Mouse (Mus musculus): ENCODE measurements around the gene Snw1. TPM values are rescaled to one million over a fixed set of nuclear protein-coding genes. Genes with fewer than 3 reads are reported as not detected.

The Snw1 gene
- polyA plus RNA-seq, 1 experiment = 13.6 TPM

DNA sequence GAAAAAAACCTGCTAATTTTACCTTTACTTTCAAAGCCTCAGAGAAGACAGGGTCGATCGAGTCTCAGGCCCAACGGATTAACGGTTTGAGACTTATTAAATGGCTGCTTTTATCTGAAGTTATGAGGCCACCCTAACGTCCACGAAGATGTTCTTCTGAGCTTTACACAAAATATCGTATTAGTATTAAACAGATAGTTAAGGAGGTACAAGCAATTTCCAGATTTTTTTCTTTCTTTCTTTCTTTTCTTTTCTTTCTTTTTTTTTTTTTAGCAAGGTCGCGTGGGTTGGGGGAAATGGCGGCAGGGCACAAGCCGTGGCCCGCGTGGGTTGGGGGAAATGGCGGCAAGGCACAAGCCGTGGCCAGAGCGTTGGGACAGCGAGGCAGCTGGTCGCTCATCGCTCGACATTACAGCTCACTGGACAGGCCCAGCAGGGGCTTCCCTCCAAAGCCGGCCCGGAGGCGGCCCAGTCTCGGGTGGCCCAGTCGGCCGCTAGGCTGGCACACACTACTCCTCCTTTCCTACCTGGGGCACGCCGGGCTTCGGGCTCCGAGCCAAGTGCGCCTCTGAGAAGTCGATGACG, 28.9 kb downstream of the Snw1 start:
- no peak for DNase-seq
- peaks cover 4% of the 10 kb centered on the region; the same call in 1 of the 2 replicates for H3K36me3 ChIP-seq (ENCODE audit: control insufficient read depth, insufficient read depth, low read length)
- H3K27ac ChIP-seq (ENCODE audit: insufficient read depth, low read depth, low read length) = 0 out of 2 replicates have a peak overlapping the region, but pooled peaks have one; percentile 41
- TF ChIP-seq POLR2A (IDR thresholded peaks at IDR 0.05; ENCODE audit: low read depth, low read length) (no peak), CTCF (conservative IDR thresholded peaks at IDR 0.05; ENCODE audit: insufficient read depth, insufficient read length, low read depth, low read length) (no peak)
- H3K27me3 ChIP-seq (replicated peaks; ENCODE audit: control insufficient read depth, insufficient read depth, low read length) = no peaks in the 10 kb centered on the region
- peak overlapping the region; percentile 99 for H3K4me3 ChIP-seq (ENCODE audit: insufficient read depth, low read depth, low read length)
- H3K4me1 ChIP-seq (ENCODE audit: control insufficient read depth, insufficient read depth, low read length) = peaks cover 6% of the 10 kb centered on the region
- WGBS = under 1% methylated on average over 33 of the region's 33 CpGs

DNA sequence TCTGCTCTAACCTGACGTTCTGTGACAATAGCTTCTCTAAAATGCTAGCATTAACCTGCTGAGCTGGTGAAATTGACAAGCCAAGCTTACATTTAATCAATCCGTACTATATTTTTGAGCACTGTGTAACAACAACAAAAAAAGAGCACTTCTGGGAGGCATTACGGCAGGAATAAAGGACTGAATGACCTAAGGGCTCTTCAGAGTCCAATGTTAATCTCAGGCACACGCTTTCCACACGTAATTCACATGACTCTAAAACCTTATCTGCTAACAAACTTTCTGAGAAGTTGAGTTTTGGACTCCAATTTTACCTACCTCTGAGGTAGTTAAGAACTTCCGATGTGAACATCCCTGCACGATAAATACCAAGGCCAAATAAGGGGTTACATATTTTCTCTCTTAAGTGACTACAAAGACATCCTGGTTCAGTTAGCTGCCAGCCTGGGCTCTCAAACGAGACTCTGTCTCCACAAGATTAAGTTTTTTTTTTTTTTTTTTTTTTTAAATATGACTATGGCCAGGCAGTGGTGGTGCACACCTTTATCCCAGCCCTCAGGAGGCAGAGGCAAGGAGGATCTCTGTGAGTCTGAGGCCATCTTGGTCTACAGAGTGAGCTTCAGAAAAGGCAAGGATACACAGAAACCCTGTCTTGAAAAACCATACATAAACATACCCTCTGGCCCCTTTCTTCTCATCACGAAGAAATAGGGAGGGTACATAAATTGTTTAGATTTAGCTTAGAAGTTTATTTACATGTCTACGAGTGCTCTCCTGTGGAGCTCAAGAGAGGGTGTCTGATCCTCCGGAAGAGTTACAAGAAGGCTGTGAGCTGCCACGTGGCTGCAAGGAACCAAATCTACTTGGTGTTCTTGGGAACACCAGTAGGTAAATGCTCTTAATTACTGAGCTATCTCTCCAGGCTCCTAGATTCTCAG, 29.6 kb downstream of the Snw1 start:
- Histone ChIP-seq H3K36me3 (ENCODE audit: control insufficient read depth, insufficient read depth, low read length) (peaks cover 7% of the 10 kb centered on the region), H3K4me3 (ENCODE audit: insufficient read depth, low read depth, low read length) (peak overlapping the region; percentile 99), H3K27ac (ENCODE audit: insufficient read depth, low read depth, low read length) (no peak overlapping the region), H3K4me1 (ENCODE audit: control insufficient read depth, insufficient read depth, low read length) (peaks cover 6% of the 10 kb centered on the region), H3K27me3 (replicated peaks; ENCODE audit: control insufficient read depth, insufficient read depth, low read length) (no peaks in the 10 kb centered on the region)
- TF ChIP-seq CTCF (conservative IDR thresholded peaks at IDR 0.05; ENCODE audit: insufficient read depth, insufficient read length, low read depth, low read length) (no peak), POLR2A (IDR thresholded peaks at IDR 0.05; ENCODE audit: low read depth, low read length) (no peak)
- WGBS = 11% methylated on average over 12 of the region's 12 CpGs
- no peak for DNase-seq

DNA sequence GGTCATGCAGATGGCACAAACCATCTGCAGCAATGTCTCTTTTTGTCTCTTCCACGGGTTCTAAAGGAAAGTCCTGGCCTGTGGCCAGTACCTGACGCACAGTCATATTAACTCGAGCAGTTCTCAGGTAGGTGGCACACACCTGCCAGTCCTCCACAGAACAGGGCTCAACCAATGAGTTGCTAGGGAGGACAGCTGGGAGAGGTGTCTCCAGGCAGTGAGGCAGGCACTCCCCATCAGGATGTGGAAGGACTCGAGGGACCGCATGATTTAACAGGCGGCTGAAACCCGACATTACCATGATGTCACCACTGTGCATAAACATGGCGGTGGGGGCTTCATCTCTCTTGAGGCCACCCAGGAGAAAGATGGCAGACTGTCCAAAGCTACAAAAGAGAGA, 43.2 kb downstream of the Snw1 start:
- 66% methylated on average over 8 of the region's 8 CpGs for WGBS
- no peaks in the 10 kb centered on the region for H3K27me3 ChIP-seq (replicated peaks; ENCODE audit: control insufficient read depth, insufficient read depth, low read length)
- no peak overlapping the region for H3K4me3 ChIP-seq (ENCODE audit: insufficient read depth, low read depth, low read length)
- TF ChIP-seq CTCF (conservative IDR thresholded peaks at IDR 0.05; ENCODE audit: insufficient read depth, insufficient read length, low read depth, low read length) = no peak
- TF ChIP-seq POLR2A (IDR thresholded peaks at IDR 0.05; ENCODE audit: low read depth, low read length) = no peak
- DNase-seq = no peak
- peaks cover 23% of the 10 kb centered on the region for H3K36me3 ChIP-seq (ENCODE audit: control insufficient read depth, insufficient read depth, low read length)
- no peaks in the 10 kb centered on the region for H3K4me1 ChIP-seq (ENCODE audit: control insufficient read depth, insufficient read depth, low read length)
- H3K27ac ChIP-seq (ENCODE audit: insufficient read depth, low read depth, low read length) = no peak overlapping the region

DNA sequence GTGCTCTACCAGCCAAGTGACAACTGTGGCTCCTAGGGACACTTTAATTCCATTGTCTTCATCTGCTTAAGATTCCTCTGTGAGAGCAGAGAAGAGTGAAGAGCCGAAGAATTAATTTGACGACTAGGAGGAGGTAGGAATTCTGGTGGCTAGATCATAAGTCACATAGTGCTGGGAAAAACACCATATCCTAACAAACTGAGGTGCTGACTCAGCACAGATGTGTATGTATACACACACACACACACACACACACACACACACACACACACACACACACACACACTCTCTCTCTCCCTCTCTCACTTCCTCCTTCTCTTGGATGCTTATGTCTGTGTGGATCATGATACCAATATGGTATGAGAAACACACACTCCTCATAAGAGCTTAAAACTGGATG, 43.8 kb downstream of the Snw1 start:
- Histone ChIP-seq H3K27ac (ENCODE audit: insufficient read depth, low read depth, low read length) (no peak overlapping the region), H3K4me1 (ENCODE audit: control insufficient read depth, insufficient read depth, low read length) (no peaks in the 10 kb centered on the region), H3K27me3 (replicated peaks; ENCODE audit: control insufficient read depth, insufficient read depth, low read length) (no peaks in the 10 kb centered on the region), H3K36me3 (ENCODE audit: control insufficient read depth, insufficient read depth, low read length) (peaks cover 20% of the 10 kb centered on the region), H3K4me3 (ENCODE audit: insufficient read depth, low read depth, low read length) (no peak overlapping the region)
- WGBS = 85% methylated on average over 2 of the region's 2 CpGs
- no peak for TF ChIP-seq POLR2A (IDR thresholded peaks at IDR 0.05; ENCODE audit: low read depth, low read length)
- no peak for TF ChIP-seq CTCF (conservative IDR thresholded peaks at IDR 0.05; ENCODE audit: insufficient read depth, insufficient read length, low read depth, low read length)
- no peak for DNase-seq

DNA sequence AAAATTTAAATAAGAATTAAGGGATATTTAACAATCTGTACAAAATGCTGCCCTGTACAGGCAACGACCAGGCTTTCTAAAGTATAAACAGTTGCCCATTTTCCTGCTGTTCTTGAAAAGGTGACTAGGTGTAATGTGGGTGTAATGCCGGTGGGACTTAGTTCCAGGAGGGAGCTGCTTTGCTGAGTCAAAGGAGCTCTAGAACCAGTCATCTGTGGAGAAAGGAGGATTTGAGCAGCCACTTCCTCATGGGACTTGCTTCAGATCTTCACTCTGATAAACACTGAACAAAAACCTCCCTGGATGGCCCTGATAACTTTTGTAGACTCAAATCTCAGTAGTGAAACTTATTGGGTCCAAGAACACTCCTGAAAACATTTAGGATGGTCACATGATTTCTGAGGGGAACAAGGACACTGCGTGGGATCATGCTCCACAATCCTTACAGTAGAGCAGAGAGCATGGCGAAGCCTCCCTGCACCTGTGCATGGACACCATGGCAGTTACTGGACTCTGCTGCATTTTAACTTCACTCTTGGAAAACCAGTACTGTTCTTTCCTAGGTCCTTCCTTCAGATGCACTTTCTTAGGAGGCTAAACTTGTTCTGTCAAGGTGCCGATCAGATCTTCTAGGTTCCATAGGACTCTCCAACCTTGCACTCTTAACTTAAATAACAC, 45.6 kb downstream of the Snw1 start:
- TF ChIP-seq POLR2A (IDR thresholded peaks at IDR 0.05; ENCODE audit: low read depth, low read length) = no peak
- TF ChIP-seq CTCF (conservative IDR thresholded peaks at IDR 0.05; ENCODE audit: insufficient read depth, insufficient read length, low read depth, low read length) = no peak
- Histone ChIP-seq H3K36me3 (ENCODE audit: control insufficient read depth, insufficient read depth, low read length) (peaks cover 15% of the 10 kb centered on the region), H3K4me3 (ENCODE audit: insufficient read depth, low read depth, low read length) (no peak overlapping the region), H3K27ac (ENCODE audit: insufficient read depth, low read depth, low read length) (no peak overlapping the region), H3K27me3 (replicated peaks; ENCODE audit: control insufficient read depth, insufficient read depth, low read length) (no peaks in the 10 kb centered on the region), H3K4me1 (ENCODE audit: control insufficient read depth, insufficient read depth, low read length) (no peaks in the 10 kb centered on the region)
- WGBS = 73% methylated on average over 5 of the region's 5 CpGs
- no peak for DNase-seq

DNA sequence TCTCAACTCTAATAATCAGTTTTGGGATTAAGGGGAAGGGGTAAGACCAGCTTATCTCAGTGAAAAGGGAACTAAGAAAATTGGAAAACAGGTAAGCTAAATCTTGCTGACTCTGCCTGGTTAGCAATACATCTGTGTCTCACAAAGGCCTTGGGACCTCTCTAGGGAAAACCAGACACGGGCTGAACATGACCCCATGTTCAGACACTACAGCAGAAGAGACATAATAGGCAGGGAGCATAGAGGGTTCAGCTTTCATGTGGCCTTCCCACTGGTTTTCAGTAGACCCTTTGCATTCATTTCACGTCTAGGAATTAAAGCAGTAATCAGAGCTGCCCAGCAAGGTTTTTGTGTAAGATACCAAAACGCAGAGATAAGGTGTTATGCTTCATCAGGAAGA, 47.6 kb downstream of the Snw1 start:
- H3K4me1 ChIP-seq (ENCODE audit: control insufficient read depth, insufficient read depth, low read length) = no peaks in the 10 kb centered on the region
- WGBS = 47% methylated on average over 3 of the region's 3 CpGs
- H3K27me3 ChIP-seq (replicated peaks; ENCODE audit: control insufficient read depth, insufficient read depth, low read length) = no peaks in the 10 kb centered on the region
- peaks cover 10% of the 10 kb centered on the region for H3K36me3 ChIP-seq (ENCODE audit: control insufficient read depth, insufficient read depth, low read length)
- no peak overlapping the region for H3K4me3 ChIP-seq (ENCODE audit: insufficient read depth, low read depth, low read length)
- H3K27ac ChIP-seq (ENCODE audit: insufficient read depth, low read depth, low read length) = no peak overlapping the region
- DNase-seq = no peak
- no peak for TF ChIP-seq CTCF (conservative IDR thresholded peaks at IDR 0.05; ENCODE audit: insufficient read depth, insufficient read length, low read depth, low read length)
- TF ChIP-seq POLR2A (IDR thresholded peaks at IDR 0.05; ENCODE audit: low read depth, low read length) = no peak

DNA sequence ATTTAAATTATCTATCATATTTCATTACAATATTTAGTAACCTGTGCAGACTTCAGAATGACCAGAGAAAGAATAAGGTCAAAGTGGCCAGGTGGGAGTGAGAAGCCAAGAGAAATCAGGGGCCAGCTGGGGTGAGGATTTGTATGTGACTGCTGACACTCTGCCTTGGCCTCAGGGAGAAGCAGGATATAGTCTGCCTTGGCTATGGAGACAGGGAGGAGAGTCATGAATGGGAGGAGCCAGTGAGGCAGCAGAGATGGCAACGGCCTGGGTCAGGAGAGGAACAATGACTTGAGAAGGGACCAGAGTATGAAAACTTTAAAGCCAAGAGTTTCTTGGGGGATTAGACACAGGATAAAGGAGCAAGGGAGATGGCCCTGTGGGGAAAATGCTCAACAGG, 48.4 kb downstream of the Snw1 start:
- WGBS = 29% methylated on average over 1 of the region's 1 CpGs
- H3K36me3 ChIP-seq (ENCODE audit: control insufficient read depth, insufficient read depth, low read length) = peaks cover 6% of the 10 kb centered on the region
- no peaks in the 10 kb centered on the region for H3K27me3 ChIP-seq (replicated peaks; ENCODE audit: control insufficient read depth, insufficient read depth, low read length)
- DNase-seq = no peak
- TF ChIP-seq CTCF (conservative IDR thresholded peaks at IDR 0.05; ENCODE audit: insufficient read depth, insufficient read length, low read depth, low read length) (no peak), POLR2A (IDR thresholded peaks at IDR 0.05; ENCODE audit: low read depth, low read length) (no peak)
- H3K4me3 ChIP-seq (ENCODE audit: insufficient read depth, low read depth, low read length) = no peak overlapping the region
- H3K27ac ChIP-seq (ENCODE audit: insufficient read depth, low read depth, low read length) = no peak overlapping the region
- no peaks in the 10 kb centered on the region for H3K4me1 ChIP-seq (ENCODE audit: control insufficient read depth, insufficient read depth, low read length)
